Mouse (Mus musculus) thymus, adult 2 months (tissue): ENCODE results near the gene Prtg. TPM values are rescaled to one million over a fixed set of nuclear protein-coding genes. Genes with fewer than 3 reads are reported as not detected.

Experiments used
- DNase-seq: peaks from one replicate; pipeline ENCODE4 v3.0.0; 2021
- H3K27ac ChIP-seq: fragments of 200-500 bp; 2 replicates; pipeline ENCODE4 v1.5.1; 2012; ENCODE audit warnings: low read length, control low read depth; ENCODE audit not compliant: control insufficient read depth, insufficient read depth
- H3K27me3 ChIP-seq: fragments of 200-500 bp; 2 replicates; pipeline ENCODE4 v1.6.1; 2012; ENCODE audit warnings: mild to moderate bottlenecking, low read length, moderate library complexity, mixed read lengths; ENCODE audit not compliant: control insufficient read depth, insufficient read depth
- H3K36me3 ChIP-seq: fragments of 200-500 bp; 2 replicates; pipeline ENCODE4 v1.6.1; 2012; ENCODE audit warnings: mild to moderate bottlenecking, low read length, moderate library complexity; ENCODE audit not compliant: control insufficient read depth, insufficient read depth
- H3K4me1 ChIP-seq: fragments of 200-500 bp; replicated peaks from 2 replicates; pipeline ENCODE4 v1.6.1; 2012; ENCODE audit warnings: low read length; ENCODE audit not compliant: control insufficient read depth, insufficient read depth
- H3K4me3 ChIP-seq: fragments of 200-500 bp; 2 replicates; pipeline ENCODE4 v1.5.1; 2012; ENCODE audit warnings: mild to moderate bottlenecking, low read length, control low read depth, moderate library complexity; ENCODE audit not compliant: control insufficient read depth, insufficient read depth
- CTCF ChIP-seq: fragments of 200-500 bp; IDR thresholded peaks from 2 replicates; pipeline ENCODE4 v1.5.1; 2012; ENCODE audit warnings: mild to moderate bottlenecking, control low read depth, low read length, moderate library complexity, borderline replicate concordance; ENCODE audit not compliant: control insufficient read depth, poor library complexity, insufficient read depth; ENCODE audit errors: extremely low read depth
- POLR2A ChIP-seq: fragments of 200-500 bp; IDR thresholded peaks from 2 replicates; pipeline ENCODE4 v1.6.1; 2012; ENCODE audit warnings: mild to moderate bottlenecking, low read length, control low read depth, moderate library complexity; ENCODE audit not compliant: control insufficient read depth, poor library complexity, insufficient read depth; ENCODE audit errors: extremely low read depth
- WGBS: fragments of 180-500 bp; shearing (Covaris S2); methylation state at CpG from one replicate; pipeline ENCODE4 v1.1.7; 2018; 5-methylcytosine and 5-hydroxymethylcytosine counted together
- polyA plus RNA-seq: library from polyadenylated mRNA; depleted of rRNA; stranded (reverse); fragments of >200 nt; gene quantifications from 2 replicates; pipeline ENCODE4 v1.2.3, GENCODE M21; 2012

Gene Prtg
- polyA plus RNA-seq, 1 experiment = 0.07 TPM

GRCm38 (mm10) chr9:72808176-72808575 lies 1.5 kb downstream of the Prtg start:
- Histone ChIP-seq H3K4me3 (no peak overlapping the region), H3K4me1 (peaks cover 7% of the 10 kb centered on the region), H3K27me3 (no peaks in the 10 kb centered on the region), H3K36me3 (no peaks in the 10 kb centered on the region), H3K27ac (no peak overlapping the region)
- TF ChIP-seq CTCF = no peak
- TF ChIP-seq POLR2A = no peak
- peak; percentile 19 for DNase-seq
- WGBS = 3% methylated on average over 6 of the region's 6 CpGs

- Histone ChIP-seq H3K36me3 (no peaks in the 10 kb centered on the region), H3K27ac (no peak overlapping the region), H3K4me1 (peaks cover 7% of the 10 kb centered on the region), H3K27me3 (no peaks in the 10 kb centered on the region), H3K4me3 (no peak overlapping the region)
- DNase-seq = no peak
- TF ChIP-seq POLR2A (no peak), CTCF (no peak)
- 90% methylated on average over 3 of the region's 3 CpGs for WGBS
These were observed 1.9 kb downstream of the Prtg start for GRCm38 (mm10) chr9:72808586-72808985.

GRCm38 (mm10) chr9:72809077-72809476 lies 2.4 kb downstream of the Prtg start:
- Histone ChIP-seq H3K36me3 (no peaks in the 10 kb centered on the region), H3K27me3 (no peaks in the 10 kb centered on the region), H3K27ac (no peak overlapping the region), H3K4me3 (no peak overlapping the region), H3K4me1 (peaks cover 7% of the 10 kb centered on the region)
- WGBS = 97% methylated on average over 2 of the region's 2 CpGs
- no peak for DNase-seq
- TF ChIP-seq POLR2A (no peak), CTCF (no peak)

- no peak overlapping the region for H3K27ac ChIP-seq
- no peaks in the 10 kb centered on the region for H3K27me3 ChIP-seq
- DNase-seq = no peak
- no peak for TF ChIP-seq CTCF
- no peak for TF ChIP-seq POLR2A
- H3K36me3 ChIP-seq = no peaks in the 10 kb centered on the region
- peaks cover 7% of the 10 kb centered on the region for H3K4me1 ChIP-seq
- no peak overlapping the region for H3K4me3 ChIP-seq
- WGBS = 78% methylated on average over 5 of the region's 5 CpGs
These were observed 3.9 kb downstream of the Prtg start for GRCm38 (mm10) chr9:72810607-72811006.

GRCm38 (mm10) chr9:72812091-72812490 lies 5.4 kb downstream of the Prtg start:
- no peaks in the 10 kb centered on the region for H3K36me3 ChIP-seq
- no peaks in the 10 kb centered on the region for H3K27me3 ChIP-seq
- H3K4me1 ChIP-seq = peaks cover 1% of the 10 kb centered on the region
- TF ChIP-seq CTCF = no peak
- TF ChIP-seq POLR2A = no peak
- DNase-seq = no peak
- H3K27ac ChIP-seq = no peak overlapping the region
- 71% methylated on average over 7 of the region's 7 CpGs for WGBS
- no peak overlapping the region for H3K4me3 ChIP-seq

GRCm38 (mm10) chr9:72812594-72813570 lies 6.2 kb downstream of the Prtg start:
- WGBS = 53% methylated on average over 18 of the region's 18 CpGs
- TF ChIP-seq POLR2A (no peak), CTCF (no peak)
- Histone ChIP-seq H3K27me3 (no peaks in the 10 kb centered on the region), H3K4me1 (no peaks in the 10 kb centered on the region), H3K36me3 (no peaks in the 10 kb centered on the region), H3K4me3 (no peak overlapping the region), H3K27ac (no peak overlapping the region)
- no peak for DNase-seq
